Comparison of ENCODE assay signal across 8 mouse cellular contexts in genomic region chr1:75925802-75926201, GRCm38 (mm10).
A peak's percentile ranks its signal among the peaks of the same experiment; 100 is the strongest.
DNase-seq lines count a peak whose midpoint lies in the region; ATAC-seq and TF ChIP-seq lines count a peak whose summit lies in the region.

No protein-coding gene starts in this region.

- 0 out of 2 replicates have a peak, but pooled peaks cover 3% of the 10 kb centered on the region for H3K4me1 ChIP-seq in heart, embryonic 12.5 days (replicated peaks)
- peaks cover 19% of the 10 kb centered on the region for H3K4me1 ChIP-seq in embryonic facial prominence, embryonic 13.5 days
- peaks cover 12% of the 10 kb centered on the region for H3K4me1 ChIP-seq in kidney, embryonic 15.5 days
- no peaks in the 10 kb centered on the region for H3K4me1 ChIP-seq in limb, embryonic 11.5 days (ENCODE audit: control insufficient read depth, insufficient read depth, low read length)
- no peaks in the 10 kb centered on the region for H3K4me1 ChIP-seq in midbrain, postnatal 0 days (ENCODE audit: insufficient read depth, low read length)

- no peak overlapping the region for H3K4me3 ChIP-seq in heart, embryonic 12.5 days
- no peak overlapping the region for H3K4me3 ChIP-seq in embryonic facial prominence, embryonic 13.5 days
- no peak overlapping the region for H3K4me3 ChIP-seq in kidney, embryonic 15.5 days (replicated peaks)
- no peak overlapping the region for H3K4me3 ChIP-seq in limb, embryonic 11.5 days (ENCODE audit: low read depth, low read length)
- H3K4me3 ChIP-seq in midbrain, postnatal 0 days (ENCODE audit: low read depth, low read length): no peak overlapping the region

- TF ChIP-seq CTCF in midbrain, postnatal 0 days (IDR thresholded peaks at IDR 0.05): peak; percentile 94

- H3K9ac ChIP-seq in heart, embryonic 12.5 days: no peak overlapping the region
- H3K9ac ChIP-seq in embryonic facial prominence, embryonic 13.5 days: no peak overlapping the region
- no peak overlapping the region for H3K9ac ChIP-seq in kidney, embryonic 15.5 days
- no peak overlapping the region for H3K9ac ChIP-seq in limb, embryonic 11.5 days (ENCODE audit: low read length)
- no peak overlapping the region for H3K9ac ChIP-seq in midbrain, postnatal 0 days (replicated peaks; ENCODE audit: low read length, poor library complexity, severe bottlenecking)

- no peak for ATAC-seq in heart, embryonic 12.5 days (ENCODE audit: insufficient number of reproducible peaks, low FRiP score)
- peak; percentile 69 for ATAC-seq in embryonic facial prominence, embryonic 13.5 days (ENCODE audit: insufficient number of reproducible peaks, insufficient read depth, low FRiP score, low TSS enrichment, low read depth)
- peak; percentile 69; the same call in 1 of the 2 replicates for ATAC-seq in kidney, embryonic 15.5 days (replicated peaks; ENCODE audit: low FRiP score)
- ATAC-seq in limb, embryonic 11.5 days (ENCODE audit: insufficient number of reproducible peaks, low FRiP score, low TSS enrichment, low read depth): peak; percentile 80; the same call in 1 of the 2 replicates
- peak; percentile 62; the same call in 1 of the 2 replicates for ATAC-seq in midbrain, postnatal 0 days (ENCODE audit: low FRiP score)

- no peak overlapping the region for H3K4me2 ChIP-seq in heart, embryonic 12.5 days
- peak overlapping the region; percentile 30; the same call in 1 of the 2 replicates for H3K4me2 ChIP-seq in embryonic facial prominence, embryonic 13.5 days
- peak overlapping the region; percentile 41 for H3K4me2 ChIP-seq in kidney, embryonic 15.5 days
- H3K4me2 ChIP-seq in limb, embryonic 11.5 days (ENCODE audit: low read depth, severe bottlenecking): no peak overlapping the region
- H3K4me2 ChIP-seq in midbrain, postnatal 0 days (ENCODE audit: low read depth, low read length, poor library complexity, severe bottlenecking): 0 out of 2 replicates have a peak overlapping the region, but pooled peaks have one; percentile 6

- no peaks in the 10 kb centered on the region for H3K9me3 ChIP-seq in heart, embryonic 12.5 days (replicated peaks)
- no peaks in the 10 kb centered on the region for H3K9me3 ChIP-seq in embryonic facial prominence, embryonic 13.5 days
- H3K9me3 ChIP-seq in kidney, embryonic 15.5 days (replicated peaks): no peaks in the 10 kb centered on the region
- H3K9me3 ChIP-seq in limb, embryonic 11.5 days (ENCODE audit: control insufficient read depth, low read length): no peaks in the 10 kb centered on the region
- H3K9me3 ChIP-seq in midbrain, postnatal 0 days (ENCODE audit: low read length): no peaks in the 10 kb centered on the region

- H3K27me3 ChIP-seq in heart, embryonic 12.5 days (replicated peaks): peaks cover 4% of the 10 kb centered on the region; the same call in 1 of the 2 replicates
- H3K27me3 ChIP-seq in embryonic facial prominence, embryonic 13.5 days: no peaks in the 10 kb centered on the region; the same call in 1 of the 2 replicates
- H3K27me3 ChIP-seq in kidney, embryonic 15.5 days: peaks cover 4% of the 10 kb centered on the region; the same call in 1 of the 2 replicates
- H3K27me3 ChIP-seq in limb, embryonic 11.5 days (ENCODE audit: control insufficient read depth, insufficient read depth, low read length): no peaks in the 10 kb centered on the region
- no peaks in the 10 kb centered on the region for H3K27me3 ChIP-seq in midbrain, postnatal 0 days (ENCODE audit: insufficient read depth, low read length)

- peak; percentile 95 for DNase-seq in heart, adult 11 months
- peak; percentile 48 to 82 for DNase-seq in heart, adult 9 months (ENCODE audit: low spot score in 2 of 2)
- peak; percentile 99 for DNase-seq in limb, embryonic 11.5 days (ENCODE audit: low spot score)
- peak; percentile 95 for DNase-seq in midbrain, postnatal 0 days (ENCODE audit: low spot score)
- peak; percentile 78 for DNase-seq in telencephalon, adult 2 months (ENCODE audit: low read depth, low spot score)

- H3K36me3 ChIP-seq in heart, embryonic 12.5 days: no peaks in the 10 kb centered on the region
- no peaks in the 10 kb centered on the region for H3K36me3 ChIP-seq in embryonic facial prominence, embryonic 13.5 days
- H3K36me3 ChIP-seq in kidney, embryonic 15.5 days: no peaks in the 10 kb centered on the region
- H3K36me3 ChIP-seq in limb, embryonic 11.5 days (ENCODE audit: control insufficient read depth, insufficient read depth, low read length): no peaks in the 10 kb centered on the region
- H3K36me3 ChIP-seq in midbrain, postnatal 0 days (ENCODE audit: insufficient read depth, low read length): no peaks in the 10 kb centered on the region

- WGBS in heart, embryonic 12.5 days: 35% methylated on average over 9 of the region's 9 CpGs
- 8% methylated on average over 9 of the region's 9 CpGs for WGBS in embryonic facial prominence, embryonic 13.5 days
- 4% methylated on average over 9 of the region's 9 CpGs for WGBS in kidney, embryonic 15.5 days
- 11% methylated on average over 9 of the region's 9 CpGs for WGBS in limb, embryonic 11.5 days
- WGBS in midbrain, postnatal 0 days: 7% methylated on average over 9 of the region's 9 CpGs

- H3K27ac ChIP-seq in heart, embryonic 12.5 days (ENCODE audit: poor library complexity, severe bottlenecking): no peak overlapping the region
- peak overlapping the region; percentile 66; the same call in 1 of the 2 replicates for H3K27ac ChIP-seq in embryonic facial prominence, embryonic 13.5 days
- 0 out of 2 replicates have a peak overlapping the region, but pooled peaks have one; percentile 7 for H3K27ac ChIP-seq in kidney, embryonic 15.5 days
- H3K27ac ChIP-seq in limb, embryonic 11.5 days (replicated peaks; ENCODE audit: low read depth, low read length): peak overlapping the region; percentile 30; the same call in 1 of the 2 replicates
- no peak overlapping the region for H3K27ac ChIP-seq in midbrain, postnatal 0 days (ENCODE audit: low read depth, low read length)

Comparison
In these comparisons a context has a peak if more than half of its experiments do, and no peak if none do; other contexts are left out.
1. H3K27ac ChIP-seq: peak in embryonic facial prominence, embryonic 13.5 days (single experiment), kidney, embryonic 15.5 days (single experiment) and limb, embryonic 11.5 days (single experiment); none in heart, embryonic 12.5 days (single experiment) and midbrain, postnatal 0 days (single experiment).
2. H3K4me2 ChIP-seq: peak in embryonic facial prominence, embryonic 13.5 days (single experiment), kidney, embryonic 15.5 days (single experiment) and midbrain, postnatal 0 days (single experiment); none in heart, embryonic 12.5 days (single experiment) and limb, embryonic 11.5 days (single experiment).
3. Peak in every context shown above with its lines, with median percentiles within 50 percentile points of each other: DNase-seq.